Mouse (Mus musculus) ES-E14 (cell line): Measurements from ENCODE around the gene Wdr41. TPM values are rescaled to one million over a fixed set of nuclear protein-coding genes. Genes with fewer than 3 reads are reported as not detected.

Experiments
- DNase-seq: peaks from one replicate; pipeline ENCODE4 v3.0.0-alpha.2; 2013; ENCODE audit warnings: low read depth, low spot score
- H3K27ac ChIP-seq: 2 replicates; pipeline ENCODE4 v1.5.1; 2012; ENCODE audit warnings: low read depth, mild to moderate bottlenecking, low read length, moderate library complexity, mixed read lengths; ENCODE audit not compliant: poor library complexity, insufficient read depth, severe bottlenecking
- H3K36me3 ChIP-seq: 2 replicates; pipeline ENCODE4 v1.6.1; 2012; ENCODE audit warnings: mild to moderate bottlenecking, low read length, moderate library complexity, mixed read lengths; ENCODE audit not compliant: control insufficient read depth, poor library complexity, insufficient read depth, severe bottlenecking
- H3K4me1 ChIP-seq, 2 experiments: fragments of 150-350 bp in 1 of 2; sonication (generic) in 1 of 2; 2 replicates each; pipeline ENCODE4 v1.6.1; 2012; ENCODE audit warnings: low read length in 2 of 2, mild to moderate bottlenecking in 1 of 2, mixed read lengths in 1 of 2; ENCODE audit not compliant: control insufficient read depth in 2 of 2, insufficient read depth in 2 of 2, poor library complexity in 1 of 2
- H3K4me3 ChIP-seq, 2 experiments: fragments of 150-350 bp in 1 of 2; sonication (generic) in 1 of 2; 2 replicates each; pipeline ENCODE4 v1.5.1; 2012; ENCODE audit warnings: low read length in 2 of 2, low read depth in 1 of 2, mild to moderate bottlenecking in 1 of 2, mixed read lengths in 1 of 2; ENCODE audit not compliant: insufficient read depth in 1 of 2, poor library complexity in 1 of 2, severe bottlenecking in 1 of 2
- H3K9ac ChIP-seq: 2 replicates; pipeline ENCODE4 v1.6.1; 2012; ENCODE audit warnings: low read depth, mild to moderate bottlenecking, low read length, mixed read lengths; ENCODE audit not compliant: poor library complexity, insufficient read depth, severe bottlenecking
- H3K9me3 ChIP-seq: fragments of 150-350 bp; sonication (generic); 2 replicates; pipeline ENCODE4 v1.6.1; 2012; ENCODE audit warnings: low read depth, mild to moderate bottlenecking, low read length; ENCODE audit not compliant: control insufficient read depth, insufficient read depth
- CHD2 ChIP-seq: IDR thresholded peaks from 2 replicates; pipeline ENCODE4 v1.6.1; 2014; ENCODE audit warnings: mild to moderate bottlenecking, low read depth, low read length, inconsistent platforms
- HCFC1 ChIP-seq: IDR thresholded peaks from 2 replicates; pipeline ENCODE4 v1.6.1; 2012; ENCODE audit warnings: low read length, inconsistent platforms, borderline replicate concordance; ENCODE audit not compliant: insufficient read depth
- MAFK ChIP-seq: IDR thresholded peaks from 2 replicates; pipeline ENCODE4 v1.6.1; 2014; ENCODE audit warnings: mild to moderate bottlenecking, low read depth, low read length, inconsistent platforms; ENCODE audit not compliant: insufficient read depth
- ZC3H11A ChIP-seq: IDR thresholded peaks from 2 replicates; pipeline ENCODE4 v1.6.1; 2012; ENCODE audit warnings: low read depth, mild to moderate bottlenecking, inconsistent platforms, low read length, borderline replicate concordance
- ZNF384 ChIP-seq: IDR thresholded peaks from 2 replicates; pipeline ENCODE4 v1.6.1; 2012; ENCODE audit warnings: low read depth, low read length, inconsistent platforms
- in situ Hi-C, 2 experiments: fragments of 600-800 bp; cut with MboI; formaldehyde crosslinking; loops; one replicate each; pipeline ENCODE4 v1.15.1; 2025; ENCODE audit warnings: low sequenced_read_pairs in 2 of 2, inconsistent platforms in 1 of 2; ENCODE audit not compliant: unreplicated experiment in 2 of 2
- total RNA-seq: library from RNA; depleted of rRNA; stranded (reverse); fragments of 300-350 nt; gene quantifications from 2 replicates; pipeline ENCODE4 v1.2.3, GENCODE M21; 2012

Wdr41 gene
- total RNA-seq, 1 experiment: 8.8 TPM

- TF ChIP-seq ZNF384: no peak
- TF ChIP-seq MAFK: no peak
- TF ChIP-seq ZC3H11A: no peak
- no peak for TF ChIP-seq CHD2
- no peak for TF ChIP-seq HCFC1
- Histone ChIP-seq H3K9me3 (no peaks in the 10 kb centered on the region), H3K36me3 (no peaks in the 10 kb centered on the region), H3K4me3 (no peak overlapping the region), H3K4me1 (no peaks in the 10 kb centered on the region), H3K27ac (no peak overlapping the region), H3K9ac (no peak overlapping the region)
- in situ Hi-C loops: no loop called here
- no peak for DNase-seq
Observed at GRCm38 (mm10) chr13:94979081-94979480, 2.9 kb downstream of the Wdr41 start.

GRCm38 (mm10) chr13:94990516-94990915 is 14.4 kb downstream of the Wdr41 start:
- no peak overlapping the region for H3K9ac ChIP-seq
- H3K4me3 ChIP-seq: no peak overlapping the region
- in situ Hi-C loops: no loop called here
- no peaks in the 10 kb centered on the region for H3K4me1 ChIP-seq
- no peaks in the 10 kb centered on the region for H3K36me3 ChIP-seq
- H3K27ac ChIP-seq: no peak overlapping the region
- H3K9me3 ChIP-seq: no peaks in the 10 kb centered on the region
- no peak for TF ChIP-seq CHD2
- TF ChIP-seq MAFK: no peak
- no peak for TF ChIP-seq ZNF384
- TF ChIP-seq ZC3H11A: no peak
- TF ChIP-seq HCFC1: no peak
- no peak for DNase-seq

DNA sequence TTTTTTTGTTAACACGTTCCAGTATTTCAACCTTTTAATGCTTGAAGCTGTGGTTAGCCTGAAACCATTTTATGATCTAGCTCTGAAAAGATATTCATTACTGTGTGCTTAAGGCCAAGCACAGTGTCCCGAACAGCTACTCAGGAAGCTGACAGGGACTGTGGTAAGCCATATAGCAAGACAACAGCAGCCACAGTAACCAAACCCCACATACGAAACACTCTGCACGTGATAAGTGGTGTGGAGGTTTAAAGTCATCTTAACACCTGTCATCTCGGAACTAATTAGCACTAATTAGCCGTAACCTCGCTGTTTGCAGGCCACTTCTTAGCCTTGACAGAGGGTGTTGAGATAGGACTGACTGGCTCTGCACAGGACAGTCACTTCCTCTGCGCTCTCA is 31.1 kb downstream of the Wdr41 start:
- TF ChIP-seq CHD2 (no peak), MAFK (no peak), ZNF384 (no peak), HCFC1 (no peak), ZC3H11A (no peak)
- Histone ChIP-seq H3K36me3 (no peaks in the 10 kb centered on the region), H3K9ac (no peak overlapping the region), H3K4me1 (no peaks in the 10 kb centered on the region), H3K9me3 (no peaks in the 10 kb centered on the region), H3K27ac (no peak overlapping the region), H3K4me3 (no peak overlapping the region)
- DNase-seq: no peak
- in situ Hi-C loops: no loop called here

DNA sequence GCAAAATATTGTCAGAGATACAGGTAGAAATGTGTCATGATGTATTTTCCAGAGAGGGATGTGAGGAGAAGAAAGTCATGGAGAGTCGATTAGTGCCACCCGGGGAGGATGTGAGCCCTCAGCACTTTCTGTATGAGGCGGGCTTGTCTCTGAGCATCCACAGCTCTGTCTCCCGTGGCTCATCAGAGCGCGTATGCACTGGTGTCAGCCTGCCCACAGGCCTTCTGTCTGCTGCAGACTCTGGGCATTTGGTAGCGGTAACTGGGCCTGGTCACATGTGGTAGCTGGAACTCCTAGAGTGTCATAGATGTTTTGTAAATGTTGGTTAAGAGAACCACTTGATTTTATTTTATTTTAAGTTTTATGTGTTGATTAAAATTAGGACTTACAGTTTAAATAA is 33.1 kb downstream of the Wdr41 start:
- Histone ChIP-seq H3K9me3 (no peaks in the 10 kb centered on the region), H3K36me3 (no peaks in the 10 kb centered on the region), H3K9ac (no peak overlapping the region), H3K4me3 (no peak overlapping the region), H3K27ac (no peak overlapping the region), H3K4me1 (no peaks in the 10 kb centered on the region)
- no peak for DNase-seq
- TF ChIP-seq ZC3H11A (no peak), HCFC1 (no peak), CHD2 (no peak), ZNF384 (no peak)
- in situ Hi-C loops: no loop called here
